Mouse (Mus musculus) midbrain, embryonic 15.5 days (tissue): ENCODE measurements around the gene Fam222b. TPM values are rescaled to one million over a fixed set of nuclear protein-coding genes. Genes with fewer than 3 reads are reported as not detected.

Experiments
- ATAC-seq: fragments of 200-750 bp; cut with Nextera tagmentation; replicated peaks from 2 replicates; pipeline ENCODE4 v1.8.0; 2017; ENCODE audit warnings: moderate TSS enrichment
- H3K27ac ChIP-seq: fragments of 300-500 bp; sonication (generic); 2 replicates; pipeline ENCODE4 v1.5.1; 2015; ENCODE audit warnings: mild to moderate bottlenecking, inconsistent platforms
- H3K27me3 ChIP-seq: fragments of 300-500 bp; sonication (generic); replicated peaks from 2 replicates; pipeline ENCODE4 v1.6.1; 2015; ENCODE audit warnings: inconsistent platforms
- H3K36me3 ChIP-seq: fragments of 300-500 bp; sonication (generic); replicated peaks from 2 replicates; pipeline ENCODE4 v1.6.1; 2015; ENCODE audit warnings: inconsistent platforms
- H3K4me1 ChIP-seq: fragments of 300-500 bp; sonication (generic); 2 replicates; pipeline ENCODE4 v1.6.1; 2015; ENCODE audit warnings: inconsistent platforms
- H3K4me2 ChIP-seq: fragments of 300-500 bp; sonication (generic); 2 replicates; pipeline ENCODE4 v1.6.1; 2015; ENCODE audit warnings: inconsistent platforms, mild to moderate bottlenecking, moderate library complexity
- H3K4me3 ChIP-seq: fragments of 300-500 bp; sonication (generic); 2 replicates; pipeline ENCODE4 v1.5.1; 2015; ENCODE audit warnings: mild to moderate bottlenecking, inconsistent platforms
- H3K9ac ChIP-seq: fragments of 300-500 bp; sonication (generic); 2 replicates; pipeline ENCODE4 v1.6.1; 2015; ENCODE audit warnings: mild to moderate bottlenecking, inconsistent platforms
- H3K9me3 ChIP-seq: fragments of 300-500 bp; sonication (generic); 2 replicates; pipeline ENCODE4 v1.6.1; 2016; ENCODE audit warnings: inconsistent platforms
- WGBS: fragments of 180-500 bp; shearing (Covaris S2); methylation state at CpG from one replicate; pipeline ENCODE4 v1.1.7; 2015; ENCODE audit warnings: mixed read lengths; 5-methylcytosine and 5-hydroxymethylcytosine counted together
- polyA plus RNA-seq: library from polyadenylated mRNA; unstranded; fragments of >200 nt; fragmentation: Nextera tagmentation; extraction: Ambion mirVana; gene quantifications from 2 replicates; pipeline ENCODE4 v1.2.1, GENCODE M21; 2015

The Fam222b gene
- polyA plus RNA-seq, 1 experiment from 2014 or later, result 33.4 TPM

DNA sequence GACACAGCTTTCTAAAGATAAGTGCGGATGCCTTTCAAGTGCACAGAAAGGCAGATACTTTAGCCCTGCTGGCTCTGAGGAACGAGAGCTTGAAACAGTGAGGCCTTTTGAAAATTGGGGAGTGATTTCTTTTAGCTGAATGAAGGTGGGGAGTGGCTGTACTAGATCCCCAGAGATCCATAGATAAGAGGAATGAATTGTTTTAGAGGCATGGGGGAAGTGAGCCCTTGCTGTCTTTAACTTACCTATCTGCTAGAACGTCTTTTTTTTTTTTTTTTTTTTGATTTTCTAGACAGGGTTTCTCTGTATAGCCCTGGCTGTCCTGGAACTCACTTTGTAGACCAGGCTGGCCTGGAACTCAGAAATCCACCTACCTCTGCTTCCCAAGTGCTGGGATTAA, 2.6 kb downstream of the Fam222b start:
- Histone ChIP-seq H3K27ac (no peak overlapping the region), H3K9ac (no peak overlapping the region), H3K4me3 (no peak overlapping the region), H3K27me3 (no peaks in the 10 kb centered on the region), H3K9me3 (no peaks in the 10 kb centered on the region), H3K4me2 (peak overlapping the region; percentile 29), H3K36me3 (no peaks in the 10 kb centered on the region), H3K4me1 (peaks cover 35% of the 10 kb centered on the region)
- no peak for ATAC-seq
- 52% methylated on average over 3 of the region's 3 CpGs for WGBS

DNA sequence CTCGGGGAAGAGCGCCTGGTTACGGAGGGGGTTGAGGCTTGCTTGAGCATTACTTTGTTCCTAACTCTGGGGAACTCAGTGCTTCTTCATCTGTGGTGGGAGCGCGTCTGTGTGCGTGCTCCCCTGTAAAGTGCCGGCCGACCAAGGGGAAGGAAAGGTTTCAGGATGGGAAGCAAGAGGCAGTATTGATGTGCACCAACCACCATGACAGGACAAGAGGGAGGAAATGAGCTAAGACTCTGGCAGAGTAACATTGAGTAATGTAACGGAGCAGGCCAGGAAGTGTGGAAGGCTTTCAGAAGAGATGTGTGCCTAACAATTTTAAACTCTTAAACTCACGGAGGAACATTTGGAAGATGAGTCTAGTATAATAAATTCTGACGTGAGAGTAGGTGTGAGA, 6.3 kb downstream of the Fam222b start:
- Histone ChIP-seq H3K27me3 (no peaks in the 10 kb centered on the region), H3K9ac (no peak overlapping the region)
- WGBS, result 89% methylated on average over 11 of the region's 11 CpGs

DNA sequence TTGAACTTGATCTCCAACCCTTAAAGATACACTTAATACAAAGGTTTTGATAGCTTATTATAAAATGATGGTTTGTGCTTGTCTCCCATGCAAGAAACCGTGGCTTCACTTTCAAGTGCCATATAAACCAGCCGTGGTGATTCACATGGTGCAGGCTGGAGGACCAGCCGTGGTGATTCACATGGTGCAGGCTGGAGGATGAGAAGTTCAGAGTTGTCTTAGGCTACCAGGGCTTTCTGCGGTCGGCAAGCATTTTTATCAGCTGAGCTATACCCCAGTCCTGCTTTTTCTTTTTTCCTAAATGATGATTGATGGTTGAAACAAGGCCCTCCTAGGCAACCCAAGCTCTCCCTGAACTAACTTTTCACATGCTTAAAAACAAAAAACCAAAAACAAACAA, 7.7 kb downstream of the Fam222b start:
- no peak for ATAC-seq
- 91% methylated on average over 5 of the region's 5 CpGs for WGBS
- no peaks in the 10 kb centered on the region for H3K9me3 ChIP-seq
- H3K4me1 ChIP-seq, result peaks cover 16% of the 10 kb centered on the region
- no peaks in the 10 kb centered on the region for H3K36me3 ChIP-seq
- H3K27ac ChIP-seq, result no peak overlapping the region
- H3K4me2 ChIP-seq, result no peak overlapping the region
- no peaks in the 10 kb centered on the region for H3K27me3 ChIP-seq
- no peak overlapping the region for H3K4me3 ChIP-seq
- H3K9ac ChIP-seq, result no peak overlapping the region

More for the DNA sequence above, 6.3 kb downstream of the Fam222b start:
- no peaks in the 10 kb centered on the region for H3K9me3 ChIP-seq
- peaks cover 29% of the 10 kb centered on the region for H3K4me1 ChIP-seq
- no peak overlapping the region for H3K4me2 ChIP-seq
- no peak overlapping the region for H3K4me3 ChIP-seq
- H3K36me3 ChIP-seq, result no peaks in the 10 kb centered on the region
- H3K27ac ChIP-seq, result no peak overlapping the region
- no peak for ATAC-seq

DNA sequence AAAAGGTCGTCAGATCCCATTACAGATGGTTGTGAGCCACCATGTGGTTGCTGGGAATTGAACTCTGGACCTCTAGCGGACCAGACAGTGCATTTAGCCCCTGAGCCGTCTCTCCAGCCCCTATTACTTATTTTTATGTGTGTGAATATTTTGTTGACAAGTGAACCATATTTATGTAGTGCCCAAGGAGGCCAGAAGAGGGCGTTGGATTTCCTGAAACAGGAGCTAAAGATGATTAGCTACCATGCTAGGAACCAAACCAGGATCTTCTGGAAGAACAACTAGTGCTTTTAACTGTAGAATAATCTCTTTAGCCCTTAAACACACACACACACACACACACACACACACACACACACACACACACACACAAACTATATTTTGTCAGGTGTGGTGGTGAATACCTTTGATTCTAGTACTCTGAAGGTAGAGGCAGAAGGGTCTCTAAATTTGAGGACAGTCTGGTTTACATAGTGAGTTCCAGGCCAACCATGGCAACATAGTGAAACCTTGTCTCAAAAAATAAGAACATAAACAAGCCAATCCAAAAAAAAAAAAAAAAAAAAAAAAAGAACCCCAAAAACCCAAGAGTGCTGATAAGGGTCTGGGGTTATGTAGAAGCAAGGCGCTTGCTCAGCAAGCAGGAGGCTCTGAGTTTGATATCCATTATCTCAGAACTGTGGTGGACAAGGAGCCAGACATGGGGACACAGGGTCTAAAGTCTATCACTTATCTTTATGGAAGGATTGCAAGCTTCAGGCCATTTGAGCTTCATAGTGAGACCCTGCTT, 8.7 kb downstream of the Fam222b start:
- Histone ChIP-seq H3K4me3 (no peak overlapping the region), H3K4me2 (no peak overlapping the region)

DNA sequence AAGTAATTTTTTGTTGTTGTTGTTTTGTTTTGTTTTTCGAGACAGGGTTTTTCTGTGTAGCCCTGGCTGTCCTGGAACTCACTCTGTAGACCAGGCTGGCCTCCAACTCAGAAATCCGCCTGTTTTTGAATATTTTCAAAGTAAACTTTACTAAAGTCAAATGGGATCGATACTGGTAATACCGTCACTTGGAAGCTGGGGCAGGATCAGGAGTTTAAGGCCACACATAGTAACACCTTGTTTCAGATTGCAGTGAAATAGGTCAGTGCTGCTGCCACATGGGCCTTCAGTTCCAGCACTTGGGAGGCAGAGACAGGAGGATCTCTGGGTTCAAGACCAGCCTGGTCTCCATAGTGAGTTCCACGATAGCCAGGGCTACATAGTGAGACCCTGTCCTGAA, 10.0 kb downstream of the Fam222b start:
- 94% methylated on average over 5 of the region's 5 CpGs for WGBS
- H3K4me1 ChIP-seq, result 0 out of 2 replicates have a peak, but pooled peaks cover 4% of the 10 kb centered on the region
- H3K9me3 ChIP-seq, result no peaks in the 10 kb centered on the region
- no peaks in the 10 kb centered on the region for H3K36me3 ChIP-seq
- no peak for ATAC-seq
- no peak overlapping the region for H3K4me2 ChIP-seq
- no peak overlapping the region for H3K9ac ChIP-seq
- H3K27ac ChIP-seq, result no peak overlapping the region
- H3K4me3 ChIP-seq, result no peak overlapping the region
- no peaks in the 10 kb centered on the region for H3K27me3 ChIP-seq

More for the DNA sequence above, 8.7 kb downstream of the Fam222b start:
- WGBS, result 71% methylated on average over 5 of the region's 5 CpGs
- no peak for ATAC-seq
- Histone ChIP-seq H3K27me3 (no peaks in the 10 kb centered on the region), H3K4me1 (peaks cover 8% of the 10 kb centered on the region; the same call in 1 of the 2 replicates), H3K9ac (no peak overlapping the region), H3K36me3 (no peaks in the 10 kb centered on the region), H3K27ac (no peak overlapping the region), H3K9me3 (no peaks in the 10 kb centered on the region)

DNA sequence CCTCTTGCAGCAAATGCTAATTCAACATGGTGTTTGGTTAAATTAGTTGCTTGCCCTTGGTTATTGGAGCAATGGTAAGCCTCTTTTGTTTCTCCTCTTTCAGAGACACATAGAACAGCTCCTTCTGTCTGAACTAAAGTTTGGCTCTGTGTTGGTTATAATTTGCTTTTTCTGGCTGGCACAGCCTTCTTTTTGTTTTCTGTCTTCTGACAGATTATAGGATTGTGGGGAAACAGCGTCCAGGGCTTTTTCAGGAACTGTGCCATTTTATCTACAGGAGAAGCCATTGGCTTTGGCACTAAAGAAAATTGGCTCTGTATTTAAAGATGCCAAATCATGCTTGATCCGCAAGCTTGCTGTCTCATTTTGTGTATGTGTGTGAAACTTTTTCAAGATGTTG, 19.2 kb downstream of the Fam222b start:
- Histone ChIP-seq H3K27ac (no peak overlapping the region), H3K4me3 (no peak overlapping the region), H3K36me3 (no peaks in the 10 kb centered on the region), H3K4me1 (peaks cover 36% of the 10 kb centered on the region), H3K4me2 (no peak overlapping the region), H3K9ac (no peak overlapping the region), H3K27me3 (no peaks in the 10 kb centered on the region), H3K9me3 (no peaks in the 10 kb centered on the region)
- WGBS, result 59% methylated on average over 2 of the region's 2 CpGs
- ATAC-seq, result no peak

DNA sequence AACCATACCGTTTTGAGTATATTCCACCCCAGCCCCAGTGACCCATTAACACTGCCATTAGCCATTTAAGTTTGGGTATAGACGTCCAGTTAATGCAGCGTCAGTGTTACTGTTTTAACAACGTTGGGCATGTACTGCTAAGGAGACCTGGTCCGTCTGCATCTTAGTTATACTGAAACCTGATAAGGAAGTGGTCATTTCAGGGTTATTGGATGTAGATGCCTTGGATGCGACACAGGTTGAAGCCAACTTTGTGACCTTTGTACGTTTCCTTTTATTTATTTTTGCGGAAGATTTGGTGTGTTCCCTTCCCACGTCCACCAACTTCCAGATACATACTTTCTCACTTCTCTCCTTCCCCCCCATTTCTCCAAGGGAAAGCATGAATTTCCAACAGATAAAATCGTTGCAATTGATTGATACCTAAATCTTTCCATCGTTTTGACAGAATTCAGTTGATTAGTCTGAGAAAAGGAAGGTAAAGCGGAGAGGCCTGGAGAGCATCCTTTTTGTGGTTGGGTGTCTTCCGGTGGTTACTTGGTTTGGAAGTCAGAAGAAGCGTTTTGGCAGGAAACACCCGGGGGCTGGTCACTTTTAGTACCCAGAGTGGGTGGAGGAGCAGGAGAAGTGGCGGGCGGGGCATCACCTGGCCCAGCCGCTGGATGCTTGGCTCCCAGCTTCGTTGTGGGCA, 20.4 kb downstream of the Fam222b start:
- H3K4me3 ChIP-seq, result peak overlapping the region; percentile 64
- no peaks in the 10 kb centered on the region for H3K9me3 ChIP-seq
- no peak for ATAC-seq
- peak overlapping the region; percentile 74 for H3K4me2 ChIP-seq
- H3K9ac ChIP-seq, result peak overlapping the region; percentile 82
- 7% methylated on average over 19 of the region's 19 CpGs for WGBS
- H3K36me3 ChIP-seq, result no peaks in the 10 kb centered on the region
- H3K4me1 ChIP-seq, result peaks cover 44% of the 10 kb centered on the region
- peak overlapping the region; percentile 94 for H3K27ac ChIP-seq
- H3K27me3 ChIP-seq, result no peaks in the 10 kb centered on the region

DNA sequence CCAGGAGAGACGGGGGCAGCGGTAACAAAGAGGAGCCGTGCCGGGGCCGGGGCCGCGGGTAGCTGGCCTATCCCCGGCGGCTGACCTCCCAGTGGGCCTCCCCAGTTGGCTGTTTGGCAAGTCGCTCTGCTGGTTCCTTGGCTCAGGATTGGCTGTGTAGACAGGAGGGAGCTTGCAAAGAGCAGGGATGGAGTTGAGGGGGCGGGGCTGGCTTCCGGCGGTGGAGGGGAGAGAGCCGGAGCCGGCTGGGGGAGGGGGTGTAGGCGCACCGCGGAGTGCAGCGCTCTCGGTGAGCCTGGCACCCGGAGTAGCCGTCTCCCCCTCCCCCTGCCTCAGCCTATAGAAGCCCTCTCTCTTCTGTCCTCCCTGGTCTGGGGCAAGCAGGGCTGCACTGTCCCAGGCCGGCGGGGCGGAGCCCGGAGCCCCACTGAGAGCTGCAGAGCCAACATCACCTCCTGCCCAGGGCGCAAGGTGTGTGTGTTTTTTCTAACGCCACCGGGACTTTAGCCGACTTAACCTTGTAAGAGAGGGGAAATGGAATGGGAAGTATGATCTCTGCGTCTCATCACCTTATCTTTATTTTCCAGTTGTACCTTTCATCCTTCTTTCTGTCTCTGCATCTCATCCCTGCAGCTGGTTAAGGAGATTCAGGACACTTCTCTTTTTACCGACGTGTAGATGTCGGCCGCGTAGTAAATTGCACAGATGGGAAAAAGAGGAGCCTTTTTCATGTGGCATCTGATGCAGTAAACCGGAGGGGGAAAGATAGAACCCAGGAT, 21.1 kb downstream of the Fam222b start:
- peak overlapping the region; percentile 82 for H3K9ac ChIP-seq
- H3K4me3 ChIP-seq, result peak overlapping the region; percentile 64
- ATAC-seq, result peak; percentile 99
- H3K27ac ChIP-seq, result peak overlapping the region; percentile 94
- no peaks in the 10 kb centered on the region for H3K36me3 ChIP-seq
- H3K4me1 ChIP-seq, result peaks cover 45% of the 10 kb centered on the region
- under 1% methylated on average over 37 of the region's 37 CpGs for WGBS
- H3K27me3 ChIP-seq, result no peaks in the 10 kb centered on the region
- peak overlapping the region; percentile 74 for H3K4me2 ChIP-seq
- no peaks in the 10 kb centered on the region for H3K9me3 ChIP-seq

DNA sequence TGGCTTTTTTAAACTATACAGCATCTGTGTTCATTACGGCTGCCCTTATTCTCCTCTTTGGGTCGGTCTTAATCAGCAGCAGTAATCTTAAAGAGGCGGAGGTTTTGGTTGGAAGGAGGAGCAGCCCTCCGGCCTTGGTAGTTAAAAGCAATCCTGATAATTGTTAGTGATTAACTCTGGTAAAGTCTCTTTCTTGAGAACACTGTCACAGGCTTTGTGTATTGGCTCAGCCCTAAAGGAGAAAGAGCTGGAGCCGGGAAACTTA, 21.6 kb downstream of the Fam222b start:
- WGBS, result 4% methylated on average over 5 of the region's 5 CpGs
- Histone ChIP-seq H3K36me3 (no peaks in the 10 kb centered on the region), H3K9ac (peak overlapping the region; percentile 82), H3K4me3 (peak overlapping the region; percentile 64), H3K4me1 (peaks cover 49% of the 10 kb centered on the region), H3K27me3 (no peaks in the 10 kb centered on the region), H3K4me2 (peak overlapping the region; percentile 74), H3K27ac (peak overlapping the region; percentile 94), H3K9me3 (no peaks in the 10 kb centered on the region)
- ATAC-seq, result no peak

DNA sequence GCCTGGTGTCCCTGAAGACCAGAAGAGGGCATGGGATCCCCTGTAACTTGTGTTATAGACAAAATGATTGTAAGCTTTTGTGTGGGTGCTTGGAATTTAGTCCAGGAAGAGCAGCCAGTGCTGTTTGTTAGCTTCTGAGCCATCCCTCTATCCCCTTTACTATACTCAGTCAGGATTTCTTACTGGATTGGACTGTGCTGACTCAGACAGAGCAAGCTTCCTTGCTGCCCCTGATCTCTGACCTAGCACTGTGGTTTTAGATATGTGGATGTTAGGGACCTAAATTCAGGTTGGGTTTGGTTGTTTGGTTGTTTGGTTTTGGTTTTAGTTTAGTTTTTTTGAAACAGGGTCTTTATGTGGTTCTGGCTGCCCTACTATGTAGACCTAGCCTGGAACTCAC, 24.0 kb downstream of the Fam222b start:
- no peaks in the 10 kb centered on the region for H3K36me3 ChIP-seq
- H3K27me3 ChIP-seq, result no peaks in the 10 kb centered on the region
- H3K27ac ChIP-seq, result no peak overlapping the region
- ATAC-seq, result no peak
- H3K4me1 ChIP-seq, result peaks cover 55% of the 10 kb centered on the region
- no peak overlapping the region for H3K4me3 ChIP-seq
- no peak overlapping the region for H3K4me2 ChIP-seq
- no peaks in the 10 kb centered on the region for H3K9me3 ChIP-seq
- H3K9ac ChIP-seq, result no peak overlapping the region

DNA sequence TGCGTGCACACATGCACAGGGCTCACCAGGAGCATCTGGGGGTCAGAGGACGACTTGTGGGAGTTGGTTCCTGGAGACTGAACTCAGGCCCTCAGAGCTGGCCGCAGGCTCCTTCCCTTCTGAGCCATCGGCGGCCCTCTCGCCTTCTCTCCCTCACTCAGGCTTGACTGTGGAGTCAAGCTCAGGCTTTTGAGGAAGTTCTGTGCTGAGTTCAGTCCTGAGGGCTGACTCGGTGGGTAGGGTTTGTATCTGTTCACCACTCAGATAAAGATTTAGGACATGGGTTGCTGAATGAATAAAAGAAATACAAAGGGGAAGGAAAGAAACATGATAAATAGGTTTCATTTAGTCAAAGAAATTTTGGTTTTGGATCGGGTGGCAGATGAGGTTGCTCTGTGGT, 25.4 kb downstream of the Fam222b start:
- no peak overlapping the region for H3K9ac ChIP-seq
- no peaks in the 10 kb centered on the region for H3K9me3 ChIP-seq
- no peaks in the 10 kb centered on the region for H3K27me3 ChIP-seq
- H3K27ac ChIP-seq, result no peak overlapping the region
- H3K4me3 ChIP-seq, result no peak overlapping the region
- no peak for ATAC-seq
- 82% methylated on average over 8 of the region's 8 CpGs for WGBS
- no peaks in the 10 kb centered on the region for H3K36me3 ChIP-seq
- peaks cover 44% of the 10 kb centered on the region for H3K4me1 ChIP-seq
- no peak overlapping the region for H3K4me2 ChIP-seq

DNA sequence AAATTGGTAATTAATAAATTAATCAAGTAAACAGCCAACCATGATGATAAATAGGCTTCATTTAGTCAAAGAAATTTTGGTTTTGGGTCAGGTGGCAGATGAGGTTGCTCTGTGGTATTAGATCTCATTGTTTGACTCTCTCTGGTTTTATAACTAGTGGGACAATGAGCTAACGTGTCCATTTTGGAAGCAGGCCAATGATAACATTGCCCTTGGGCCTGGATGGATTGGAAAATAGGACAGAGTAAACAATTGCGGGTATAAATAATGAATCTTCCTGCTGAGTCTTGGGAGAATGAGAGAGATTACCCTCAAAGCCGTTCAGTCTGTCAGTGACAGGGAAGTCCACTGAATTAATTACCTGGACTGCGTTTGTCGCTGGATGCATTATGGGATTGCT, 26.7 kb downstream of the Fam222b start:
- no peak for ATAC-seq
- Histone ChIP-seq H3K27ac (no peak overlapping the region), H3K9me3 (no peaks in the 10 kb centered on the region), H3K27me3 (no peaks in the 10 kb centered on the region), H3K4me2 (no peak overlapping the region), H3K4me1 (peaks cover 40% of the 10 kb centered on the region), H3K36me3 (no peaks in the 10 kb centered on the region), H3K9ac (no peak overlapping the region), H3K4me3 (no peak overlapping the region)
- WGBS, result 24% methylated on average over 5 of the region's 5 CpGs
